Mouse (Mus musculus): ENCODE measurements around the gene Pold4.
"Not testable (repeated sequence)": the region's sequence is repeated elsewhere in the genome, so short reads cannot be mapped to it uniquely, and the experiment has no call there.

Gene Pold4

GRCm38 (mm10) chr19:4227894-4228678 is 3.6 kb upstream of the Pold4 start:
- DNase-seq (ENCODE audit: low read depth) = peak; percentile 87

DNA sequence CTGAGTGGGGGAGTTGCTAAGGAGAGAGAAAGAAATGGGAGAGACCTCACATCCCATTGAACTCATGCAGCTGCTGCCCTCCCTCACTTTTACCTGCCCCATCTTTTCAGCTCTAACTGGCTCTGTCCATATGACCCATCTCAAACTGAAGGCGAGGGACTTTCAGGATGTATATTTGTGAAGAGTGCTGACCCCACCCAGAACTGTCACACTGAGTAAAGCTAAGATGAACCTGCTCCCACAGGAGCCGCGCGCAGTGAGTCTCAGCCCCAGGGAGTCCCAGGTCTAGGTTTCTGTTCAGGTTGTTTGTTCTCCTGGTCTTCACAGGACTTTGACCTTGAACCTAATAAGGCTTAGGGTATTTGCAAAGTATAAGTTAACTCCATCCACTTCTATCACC is 2.8 kb upstream of the Pold4 start:
- DNase-seq (ENCODE audit: low read depth) = no peak

- no peak for DNase-seq (ENCODE audit: low read depth)
These were observed 2.1 kb upstream of the Pold4 start for GRCm38 (mm10) chr19:4229451-4230076.

DNA sequence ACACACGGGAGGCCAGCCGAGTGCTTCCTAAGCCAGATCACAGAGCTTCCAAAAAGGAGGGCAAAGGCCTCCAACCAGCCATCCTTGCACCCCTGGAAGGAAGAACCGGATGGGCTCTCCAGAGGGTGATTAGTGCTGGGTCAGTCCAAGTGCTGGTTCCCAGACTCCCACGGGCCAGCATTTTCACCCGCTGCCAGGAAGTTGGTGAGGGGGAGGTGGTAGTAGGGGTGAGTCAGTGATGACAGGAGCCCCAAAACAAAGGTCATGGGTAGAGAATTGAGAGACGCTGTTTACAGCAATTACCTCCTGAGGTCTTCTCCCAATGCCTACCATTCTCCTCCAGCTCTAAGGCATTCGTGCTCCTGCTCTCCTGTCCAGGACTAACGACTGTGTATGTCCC is 1.3 kb upstream of the Pold4 start:
- no peak for DNase-seq (ENCODE audit: low read depth)

DNA sequence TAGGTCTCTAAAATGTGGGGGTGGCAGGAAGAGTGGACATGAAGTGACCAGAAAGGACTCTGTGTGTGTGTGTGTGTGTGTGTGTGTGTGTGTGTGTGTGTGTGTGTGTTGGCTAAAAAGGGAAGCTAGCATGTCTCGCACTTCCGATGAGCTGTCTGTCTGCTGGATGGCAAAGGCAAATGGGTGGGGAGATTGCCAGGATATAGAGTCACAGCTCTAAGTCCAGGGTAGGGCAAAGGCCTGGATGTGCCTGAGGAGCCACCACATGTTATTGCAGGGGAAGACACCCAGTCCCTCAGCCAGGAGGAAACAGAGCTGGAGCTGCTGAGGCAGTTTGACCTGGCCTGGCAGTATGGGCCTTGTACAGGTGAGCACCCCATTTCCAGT is 480 bp downstream of the Pold4 start:
- no peak for DNase-seq (ENCODE audit: low read depth)

GRCm38 (mm10) chr19:4232651-4233050 is 952 bp downstream of the Pold4 start:
- DNase-seq (ENCODE audit: low read depth) = no peak

GRCm38 (mm10) chr19:4234548-4234947 is 2.8 kb downstream of the Pold4 start:
- no peak for DNase-seq (ENCODE audit: low read depth)

GRCm38 (mm10) chr19:4240247-4240668 is 8.6 kb downstream of the Pold4 start:
- DNase-seq (ENCODE audit: low read depth) = no peak

- DNase-seq (ENCODE audit: low read depth) = no peak
These were observed 10.7 kb downstream of the Pold4 start for GRCm38 (mm10) chr19:4242416-4242815.

GRCm38 (mm10) chr19:4244775-4245174 is 13.1 kb downstream of the Pold4 start:
- no peak for DNase-seq (ENCODE audit: low read depth)

- DNase-seq (ENCODE audit: low read depth) = no peak
These were observed 15.3 kb downstream of the Pold4 start for GRCm38 (mm10) chr19:4247010-4247409.

DNA sequence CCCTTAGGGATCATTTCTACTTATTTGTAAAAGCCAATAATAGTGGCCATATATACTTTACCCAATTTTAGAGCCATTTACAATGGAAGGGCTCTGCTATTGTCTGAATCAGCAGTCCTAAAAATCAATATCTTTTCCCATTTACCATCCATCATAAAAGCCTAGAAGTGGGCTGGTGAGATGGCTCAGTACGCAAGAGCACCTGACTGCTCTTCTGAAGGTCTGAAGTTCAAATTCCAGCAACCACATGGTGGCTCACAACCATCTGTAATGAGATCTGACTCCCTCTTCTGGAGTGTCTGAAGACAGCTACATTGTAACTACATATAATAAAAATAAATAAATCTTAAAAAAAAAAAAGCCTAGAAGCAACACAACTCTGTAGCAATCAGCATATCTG is 17.0 kb downstream of the Pold4 start:
- not testable (repeated sequence) for DNase-seq (ENCODE audit: low read depth)

- DNase-seq (ENCODE audit: low read depth) = no peak
These were observed 22.5 kb downstream of the Pold4 start for GRCm38 (mm10) chr19:4254230-4254629.

DNA sequence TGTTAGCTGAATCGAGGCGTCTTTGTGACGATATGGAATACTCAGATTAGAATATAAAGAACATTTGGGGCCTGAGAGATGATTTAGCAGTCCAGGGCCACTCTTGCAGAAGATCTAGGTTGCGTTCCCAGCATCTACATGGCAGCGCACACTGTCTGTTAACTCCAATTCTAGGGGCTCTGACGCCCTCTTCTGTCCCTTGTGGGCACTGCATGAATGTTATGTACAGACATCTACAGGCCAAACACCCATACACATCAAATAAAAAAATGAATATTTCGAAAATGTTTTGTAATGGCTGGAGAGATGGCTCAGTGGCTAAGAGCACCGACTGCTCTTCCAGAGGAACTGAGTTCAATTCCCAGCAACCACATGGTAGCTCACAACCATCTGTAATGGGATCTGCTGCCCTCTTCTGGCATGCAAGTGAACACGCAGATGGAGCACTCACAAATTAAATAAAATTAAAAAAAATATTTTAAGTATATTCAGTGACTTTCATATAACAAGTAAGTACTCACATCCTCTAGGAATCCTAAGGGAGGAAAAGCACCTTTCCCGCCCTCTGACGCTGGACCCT is 24.0 kb downstream of the Pold4 start:
- no peak for DNase-seq (ENCODE audit: low read depth)

GRCm38 (mm10) chr19:4257216-4257896 is 25.7 kb downstream of the Pold4 start:
- DNase-seq (ENCODE audit: low read depth) = peak; percentile 98

GRCm38 (mm10) chr19:4257897-4258252 is 26.2 kb downstream of the Pold4 start:
- no peak for DNase-seq (ENCODE audit: low read depth)

GRCm38 (mm10) chr19:4261038-4261698 is 29.5 kb downstream of the Pold4 start:
- DNase-seq (ENCODE audit: low read depth) = no peak

DNA sequence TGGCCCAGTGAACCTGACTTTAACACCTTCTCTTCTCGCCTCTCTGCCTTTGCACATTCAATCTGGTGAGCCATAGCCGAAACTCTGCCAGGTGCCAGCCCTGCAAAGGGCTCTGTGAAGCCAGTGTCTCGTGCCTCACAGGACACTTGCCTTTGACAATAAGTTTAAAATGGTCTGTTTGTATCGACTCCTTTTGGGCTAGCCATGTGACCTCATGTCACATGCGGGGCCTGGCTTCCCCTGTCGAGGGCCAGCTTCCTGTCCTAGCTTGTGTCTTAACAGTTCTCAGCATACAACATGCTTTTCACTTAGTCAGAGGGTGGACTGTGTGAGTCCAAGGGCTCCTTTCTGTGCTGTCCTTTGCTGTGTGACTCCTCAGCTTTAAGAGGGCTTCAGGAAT is 31.1 kb downstream of the Pold4 start:
- DNase-seq (ENCODE audit: low read depth) = no peak

- DNase-seq (ENCODE audit: low read depth) = no peak
These were observed 32.0 kb downstream of the Pold4 start for GRCm38 (mm10) chr19:4263702-4264101.

DNA sequence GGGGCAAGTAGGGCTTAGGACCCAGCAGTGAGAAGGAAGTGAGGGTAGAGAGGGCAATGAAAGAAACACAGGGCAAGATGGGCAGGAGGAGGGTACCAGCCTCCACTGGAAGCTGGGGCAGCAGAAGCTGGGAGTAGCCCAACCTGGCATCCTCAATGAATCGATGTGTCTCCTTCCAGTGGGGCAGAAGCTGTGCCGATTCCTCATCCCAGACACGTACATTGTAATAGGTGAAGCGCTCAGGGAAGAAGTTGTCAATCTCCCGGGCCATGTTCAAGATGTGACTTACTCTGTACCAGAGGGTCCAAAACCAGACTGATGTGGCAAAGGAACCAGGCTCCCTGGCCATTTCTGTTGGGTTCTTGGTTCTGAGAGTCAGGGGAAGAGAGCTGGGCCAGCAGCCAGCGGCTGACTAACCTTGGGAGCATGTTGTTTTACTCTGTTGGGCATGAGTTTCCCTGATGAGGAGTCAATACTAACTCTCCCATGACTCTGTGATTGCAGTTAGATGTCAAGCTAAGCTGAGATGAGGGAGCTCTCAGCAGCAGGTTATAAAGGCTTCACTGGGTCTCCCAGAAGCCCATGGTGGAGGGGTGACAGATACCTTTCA is 32.6 kb downstream of the Pold4 start:
- DNase-seq (ENCODE audit: low read depth) = no peak

GRCm38 (mm10) chr19:4265956-4266355 is 34.3 kb downstream of the Pold4 start:
- DNase-seq (ENCODE audit: low read depth) = no peak

All from c-Kit-positive CD71-negative TER-119-negative erythroid progenitor cells, embryonic 14.5 days (primary cell).